Mouse (Mus musculus): ENCODE measurements at regions not wholly inside any gene's neighbourhood (a gene's known extent, or its start where the extent isn't known, plus 50 kb on each side); places are given as distances from the start of the nearest gene placed in this dataset.

DNA sequence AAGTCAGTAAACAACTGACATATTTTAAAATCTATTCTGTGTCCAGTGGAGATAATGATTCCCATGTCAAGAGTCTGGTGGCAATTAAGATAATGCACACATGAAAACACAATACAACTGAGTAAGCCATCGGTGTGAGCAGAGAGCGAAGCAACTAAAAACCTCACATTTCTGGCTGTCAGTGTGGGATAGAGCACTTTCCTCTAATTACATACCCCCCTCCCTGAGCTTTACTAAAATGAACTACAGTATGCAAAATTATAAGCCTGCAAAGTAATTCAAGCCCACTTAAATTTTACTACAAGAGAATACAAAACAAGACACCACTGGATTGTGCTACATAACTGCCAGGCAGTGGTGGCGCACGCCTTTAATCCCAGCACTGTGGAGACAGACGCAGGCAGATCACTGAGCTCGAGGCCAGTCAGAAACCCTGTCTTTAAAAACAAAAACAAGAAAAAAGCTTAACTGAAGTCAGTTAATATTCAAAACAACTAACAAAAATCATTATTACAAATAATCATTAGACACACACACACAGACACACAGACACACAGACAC, 104.8 kb downstream of the Enkur start:
- Histone ChIP-seq H3K36me3 (ENCODE audit: control insufficient read depth, insufficient read depth, low read length, poor library complexity, severe bottlenecking) (no peaks in the 10 kb centered on the region), H3K9me3 (replicated peaks; ENCODE audit: control insufficient read depth, insufficient read depth, low read length, poor library complexity, severe bottlenecking) (no peaks in the 10 kb centered on the region), H3K27me3 (ENCODE audit: control insufficient read depth, insufficient read depth, low read length, poor library complexity, severe bottlenecking) (no peaks in the 10 kb centered on the region), H3K4me3 (ENCODE audit: low read depth, low read length) (no peak overlapping the region), H3K4me1 (ENCODE audit: control insufficient read depth, insufficient read depth, low read length) (no peaks in the 10 kb centered on the region), H3K9ac (ENCODE audit: low read depth, poor library complexity, severe bottlenecking) (no peak overlapping the region), H3K27ac (ENCODE audit: insufficient read depth, low read length) (no peak overlapping the region)
- no peak for TF ChIP-seq POLR2A (IDR thresholded peaks at IDR 0.05; ENCODE audit: insufficient read depth, low read length)
- TF ChIP-seq EP300 (IDR thresholded peaks at IDR 0.05; ENCODE audit: insufficient read depth, low read depth, low read length): no peak
- TF ChIP-seq CTCF (IDR thresholded peaks at IDR 0.05; ENCODE audit: low read depth, low read length): no peak

GRCm38 (mm10) chr2:21091058-21091971, 113.8 kb downstream of the Enkur start:
- TF ChIP-seq POLR2A (IDR thresholded peaks at IDR 0.05; ENCODE audit: insufficient read depth, low read length) (no peak), EP300 (IDR thresholded peaks at IDR 0.05; ENCODE audit: insufficient read depth, low read depth, low read length) (no peak), CTCF (IDR thresholded peaks at IDR 0.05; ENCODE audit: low read depth, low read length) (no peak)
- Histone ChIP-seq H3K4me3 (ENCODE audit: low read depth, low read length) (no peak overlapping the region), H3K9me3 (replicated peaks; ENCODE audit: control insufficient read depth, insufficient read depth, low read length, poor library complexity, severe bottlenecking) (peaks cover 2% of the 10 kb centered on the region; the same call in 1 of the 2 replicates), H3K27me3 (ENCODE audit: control insufficient read depth, insufficient read depth, low read length, poor library complexity, severe bottlenecking) (no peaks in the 10 kb centered on the region), H3K27ac (ENCODE audit: insufficient read depth, low read length) (no peak overlapping the region), H3K9ac (ENCODE audit: low read depth, poor library complexity, severe bottlenecking) (no peak overlapping the region), H3K36me3 (ENCODE audit: control insufficient read depth, insufficient read depth, low read length, poor library complexity, severe bottlenecking) (no peaks in the 10 kb centered on the region), H3K4me1 (ENCODE audit: control insufficient read depth, insufficient read depth, low read length) (no peaks in the 10 kb centered on the region)

DNA sequence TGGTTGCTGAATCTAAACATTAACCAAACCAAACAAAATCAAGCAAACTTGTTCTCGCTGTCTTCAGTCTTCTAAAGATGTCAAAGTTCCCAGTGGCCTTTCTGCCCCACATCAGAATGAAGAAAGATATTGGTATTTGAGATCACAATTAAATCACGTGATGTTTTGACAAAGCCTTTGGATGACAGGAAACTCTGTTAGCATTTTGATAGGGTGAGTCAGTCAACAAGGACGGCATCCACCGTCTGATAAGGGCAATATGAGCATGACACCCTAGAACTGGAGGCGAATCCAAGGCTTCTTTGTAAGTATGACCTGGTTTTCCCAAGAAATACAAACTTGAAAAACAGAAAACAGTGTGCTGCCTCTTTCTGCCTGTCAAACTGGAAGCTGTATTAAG, 116.8 kb upstream of the Arhgap21 start:
- Histone ChIP-seq H3K36me3 (ENCODE audit: control insufficient read depth, insufficient read depth, low read length, poor library complexity, severe bottlenecking) (no peaks in the 10 kb centered on the region), H3K4me3 (ENCODE audit: low read depth, low read length) (no peak overlapping the region), H3K9me3 (replicated peaks; ENCODE audit: control insufficient read depth, insufficient read depth, low read length, poor library complexity, severe bottlenecking) (peaks cover 8% of the 10 kb centered on the region; the same call in 1 of the 2 replicates), H3K27me3 (ENCODE audit: control insufficient read depth, insufficient read depth, low read length, poor library complexity, severe bottlenecking) (no peaks in the 10 kb centered on the region), H3K9ac (ENCODE audit: low read depth, poor library complexity, severe bottlenecking) (no peak overlapping the region), H3K4me1 (ENCODE audit: control insufficient read depth, insufficient read depth, low read length) (no peaks in the 10 kb centered on the region), H3K27ac (ENCODE audit: insufficient read depth, low read length) (no peak overlapping the region)
- TF ChIP-seq POLR2A (IDR thresholded peaks at IDR 0.05; ENCODE audit: insufficient read depth, low read length): no peak

DNA sequence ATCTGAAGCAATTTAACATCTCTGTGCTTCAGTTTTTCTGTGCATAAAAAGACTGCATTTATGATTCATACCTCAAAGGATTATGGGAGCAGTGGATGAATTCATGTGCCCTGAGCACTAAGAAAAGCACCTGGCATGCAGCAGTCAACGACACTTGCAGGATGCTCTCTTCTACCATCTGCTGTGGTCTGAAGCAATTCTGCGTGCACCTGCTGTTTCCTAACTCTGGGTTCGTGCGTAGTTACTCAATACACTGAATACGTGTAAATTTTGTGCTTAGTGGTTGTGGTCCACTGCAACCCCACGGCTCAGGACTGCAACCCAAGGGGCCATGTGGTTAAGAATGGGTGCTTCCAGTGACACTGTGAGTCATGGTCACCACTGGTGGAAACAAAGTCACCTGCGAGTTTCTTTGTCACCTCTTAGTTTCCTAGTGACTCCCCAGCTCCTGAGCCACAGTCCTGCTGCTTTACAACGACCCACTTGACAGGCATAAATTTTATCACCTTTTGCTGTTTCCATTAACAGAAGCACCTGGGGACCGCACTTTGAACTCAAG, 98.7 kb upstream of the Arhgap21 start:
- Histone ChIP-seq H3K9ac (ENCODE audit: low read depth, poor library complexity, severe bottlenecking) (no peak overlapping the region), H3K9me3 (replicated peaks; ENCODE audit: control insufficient read depth, insufficient read depth, low read length, poor library complexity, severe bottlenecking) (no peaks in the 10 kb centered on the region), H3K27ac (ENCODE audit: insufficient read depth, low read length) (no peak overlapping the region), H3K36me3 (ENCODE audit: control insufficient read depth, insufficient read depth, low read length, poor library complexity, severe bottlenecking) (no peaks in the 10 kb centered on the region), H3K4me3 (ENCODE audit: low read depth, low read length) (no peak overlapping the region), H3K27me3 (ENCODE audit: control insufficient read depth, insufficient read depth, low read length, poor library complexity, severe bottlenecking) (no peaks in the 10 kb centered on the region), H3K4me1 (ENCODE audit: control insufficient read depth, insufficient read depth, low read length) (no peaks in the 10 kb centered on the region)
- TF ChIP-seq EP300 (IDR thresholded peaks at IDR 0.05; ENCODE audit: insufficient read depth, low read depth, low read length) (no peak), POLR2A (IDR thresholded peaks at IDR 0.05; ENCODE audit: insufficient read depth, low read length) (no peak), CTCF (IDR thresholded peaks at IDR 0.05; ENCODE audit: low read depth, low read length) (no peak)

DNA sequence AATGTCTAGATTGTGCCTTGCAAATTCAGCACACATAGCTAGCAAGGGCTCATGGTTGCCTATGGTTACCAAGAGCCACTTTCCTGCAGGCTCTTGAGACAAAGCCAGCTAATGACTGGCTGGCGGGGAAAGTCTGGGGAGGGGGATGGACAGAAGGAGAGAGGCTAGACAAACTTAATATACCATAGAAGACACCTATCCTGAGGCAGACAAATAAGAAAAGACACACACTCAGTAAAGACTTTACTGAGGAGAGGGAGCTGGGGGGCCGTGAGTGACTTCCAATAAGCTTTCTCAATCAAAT, 91.6 kb upstream of the Arhgap21 start:
- H3K4me3 ChIP-seq (ENCODE audit: low read depth, low read length): no peak overlapping the region
- TF ChIP-seq POLR2A (IDR thresholded peaks at IDR 0.05; ENCODE audit: insufficient read depth, low read length) (no peak), EP300 (IDR thresholded peaks at IDR 0.05; ENCODE audit: insufficient read depth, low read depth, low read length) (no peak), CTCF (IDR thresholded peaks at IDR 0.05; ENCODE audit: low read depth, low read length) (no peak)
- no peaks in the 10 kb centered on the region for H3K36me3 ChIP-seq (ENCODE audit: control insufficient read depth, insufficient read depth, low read length, poor library complexity, severe bottlenecking)
- no peaks in the 10 kb centered on the region for H3K4me1 ChIP-seq (ENCODE audit: control insufficient read depth, insufficient read depth, low read length)
- H3K27me3 ChIP-seq (ENCODE audit: control insufficient read depth, insufficient read depth, low read length, poor library complexity, severe bottlenecking): no peaks in the 10 kb centered on the region
- no peak overlapping the region for H3K27ac ChIP-seq (ENCODE audit: insufficient read depth, low read length)
- no peaks in the 10 kb centered on the region for H3K9me3 ChIP-seq (replicated peaks; ENCODE audit: control insufficient read depth, insufficient read depth, low read length, poor library complexity, severe bottlenecking)
- H3K9ac ChIP-seq (ENCODE audit: low read depth, poor library complexity, severe bottlenecking): no peak overlapping the region

Measured in ES-Bruce4 (cell line).